Mouse (Mus musculus) midbrain, postnatal 0 days (tissue): ENCODE measurements around the gene Apol7a. TPM values are rescaled to one million over a fixed set of nuclear protein-coding genes. Genes with fewer than 3 reads are reported as not detected.
"Not testable (repeated sequence)": the region's sequence is repeated elsewhere in the genome, so short reads cannot be mapped to it uniquely, and the experiment has no call there.

Experiments used
- ATAC-seq: fragments of 200-750 bp; cut with Nextera tagmentation; 2 replicates; pipeline ENCODE4 v1.8.0; 2017; ENCODE audit warnings: moderate number of reproducible peaks, mild to moderate bottlenecking, moderate TSS enrichment, moderate library complexity; ENCODE audit not compliant: low FRiP score
- DNase-seq: peaks from one replicate; pipeline ENCODE4 v3.0.0-alpha.2; 2015; ENCODE audit warnings: low spot score
- H3K27ac ChIP-seq: fragments of 300-500 bp; sonication (generic); 2 replicates; pipeline ENCODE4 v1.5.1; 2014; ENCODE audit warnings: low read depth, mild to moderate bottlenecking, low read length, mixed read lengths
- H3K27me3 ChIP-seq: fragments of 300-500 bp; sonication (generic); 2 replicates; pipeline ENCODE4 v1.6.1; 2014; ENCODE audit warnings: low read length, control low read depth, mixed read lengths; ENCODE audit not compliant: insufficient read depth
- H3K36me3 ChIP-seq: fragments of 300-500 bp; sonication (generic); 2 replicates; pipeline ENCODE4 v1.6.1; 2014; ENCODE audit warnings: low read length, control low read depth, mixed read lengths; ENCODE audit not compliant: insufficient read depth
- H3K4me1 ChIP-seq: fragments of 300-500 bp; sonication (generic); 2 replicates; pipeline ENCODE4 v1.6.1; 2014; ENCODE audit warnings: mild to moderate bottlenecking, control low read depth, antibody characterized with exemption, low read length, mixed read lengths; ENCODE audit not compliant: insufficient read depth
- H3K4me2 ChIP-seq: fragments of 300-500 bp; sonication (generic); 2 replicates; pipeline ENCODE4 v1.6.1; 2014; ENCODE audit warnings: low read depth, mild to moderate bottlenecking, low read length, mixed read lengths; ENCODE audit not compliant: poor library complexity, severe bottlenecking
- H3K4me3 ChIP-seq: fragments of 300-500 bp; sonication (generic); 2 replicates; pipeline ENCODE4 v1.5.1; 2014; ENCODE audit warnings: low read depth, mild to moderate bottlenecking, low read length, moderate library complexity
- H3K9ac ChIP-seq: fragments of 300-500 bp; sonication (generic); replicated peaks from 2 replicates; pipeline ENCODE4 v1.6.1; 2014; ENCODE audit warnings: mild to moderate bottlenecking, low read length, moderate library complexity, mixed read lengths; ENCODE audit not compliant: poor library complexity, severe bottlenecking
- H3K9me3 ChIP-seq: fragments of 300-500 bp; sonication (generic); 2 replicates; pipeline ENCODE4 v1.6.1; 2016; ENCODE audit warnings: low read length, control low read depth
- CTCF ChIP-seq: IDR thresholded peaks from 2 replicates; pipeline ENCODE4 v1.5.1; 2016; ENCODE audit warnings: antibody characterized with exemption, mild to moderate bottlenecking
- WGBS: fragments of 180-500 bp; shearing (Covaris S2); extraction: QIAGEN DNeasy Blood & Tissue Kit; methylation state at CpG from one replicate; pipeline ENCODE4 v1.1.7; 2014; 5-methylcytosine and 5-hydroxymethylcytosine counted together
- polyA plus RNA-seq: library from polyadenylated mRNA; unstranded; fragments of >200 nt; fragmentation: Nextera tagmentation; extraction: Ambion mirVana; gene quantifications from 2 replicates; pipeline ENCODE4 v1.2.1, GENCODE M21; 2015
- total RNA-seq: library from RNA; depleted of rRNA; stranded (reverse); fragments of >200 nt; gene quantifications from 2 replicates; pipeline ENCODE4 v1.2.3, GENCODE M21; 2014

Gene Apol7a
- total and polyA plus RNA-seq, 2 experiments from 2014 or later, result not detected

GRCm38 (mm10) chr15:77415653-77416052 is 16.7 kb upstream of the Apol7a start:
- not testable (repeated sequence) for H3K4me1 ChIP-seq, H3K9me3 ChIP-seq, H3K9ac ChIP-seq, H3K4me3 ChIP-seq, H3K27ac ChIP-seq, DNase-seq, H3K4me2 ChIP-seq, H3K27me3 ChIP-seq, H3K36me3 ChIP-seq, ATAC-seq
- 84% methylated on average over 2 of the region's 2 CpGs for WGBS

- H3K4me2 ChIP-seq, H3K4me3 ChIP-seq, H3K9ac ChIP-seq, H3K36me3 ChIP-seq, H3K27me3 ChIP-seq, H3K27ac ChIP-seq, H3K4me1 ChIP-seq, H3K9me3 ChIP-seq, DNase-seq, ATAC-seq: not testable (repeated sequence)
- peak; percentile 53 for TF ChIP-seq CTCF
- WGBS, result 38% methylated on average over 4 of the region's 4 CpGs
Measured at GRCm38 (mm10) chr15:77412695-77413094, 13.8 kb upstream of the Apol7a start.

- DNase-seq, H3K9ac ChIP-seq, H3K27me3 ChIP-seq, H3K36me3 ChIP-seq, H3K4me1 ChIP-seq, H3K4me2 ChIP-seq, H3K9me3 ChIP-seq, H3K27ac ChIP-seq, ATAC-seq, H3K4me3 ChIP-seq: not testable (repeated sequence)
- WGBS, result 93% methylated on average over 2 of the region's 4 CpGs
Measured at GRCm38 (mm10) chr15:77411035-77411434, 12.1 kb upstream of the Apol7a start, which contains the start of gene Apol9a. Gene Apol9a, minus strand, starts transcription at chr15:77411135.

GRCm38 (mm10) chr15:77406370-77406769 is 7.5 kb upstream of the Apol7a start:
- ATAC-seq, H3K36me3 ChIP-seq: not testable (repeated sequence)
- peak; percentile 22 for DNase-seq

GRCm38 (mm10) chr15:77397450-77398132 is 1.3 kb downstream of the Apol7a start:
- not testable (repeated sequence) for H3K36me3 ChIP-seq, H3K4me2 ChIP-seq, H3K9me3 ChIP-seq, DNase-seq, H3K27me3 ChIP-seq, H3K4me1 ChIP-seq, H3K4me3 ChIP-seq, ATAC-seq, H3K9ac ChIP-seq, H3K27ac ChIP-seq
- WGBS, result 76% methylated on average over 11 of the region's 11 CpGs

More at GRCm38 (mm10) chr15:77406370-77406769, 7.5 kb upstream of the Apol7a start:
- H3K27ac ChIP-seq, H3K27me3 ChIP-seq, H3K9me3 ChIP-seq, H3K9ac ChIP-seq, H3K4me2 ChIP-seq, H3K4me1 ChIP-seq, H3K4me3 ChIP-seq: not testable (repeated sequence)
- WGBS, result 69% methylated on average over 9 of the region's 10 CpGs

GRCm38 (mm10) chr15:77393832-77394231 is 5.1 kb downstream of the Apol7a start:
- H3K4me3 ChIP-seq, H3K36me3 ChIP-seq, H3K9me3 ChIP-seq, H3K4me1 ChIP-seq, DNase-seq, H3K27ac ChIP-seq, H3K4me2 ChIP-seq, ATAC-seq, H3K27me3 ChIP-seq, H3K9ac ChIP-seq: not testable (repeated sequence)
- WGBS, result 63% methylated on average over 3 of the region's 3 CpGs
